Mouse (Mus musculus) CD4-positive helper T cell, adult 2 months (primary cell): ENCODE data around the gene Ahctf1.
"Not testable (repeated sequence)": the region's sequence is repeated elsewhere in the genome, so short reads cannot be mapped to it uniquely, and the experiment has no call there.

Experiments used
- DNase-seq: peaks from one replicate; pipeline ENCODE4 v3.0.0-alpha.2; 2012; ENCODE audit warnings: low read depth, missing footprints, low spot score

Gene Ahctf1

DNA sequence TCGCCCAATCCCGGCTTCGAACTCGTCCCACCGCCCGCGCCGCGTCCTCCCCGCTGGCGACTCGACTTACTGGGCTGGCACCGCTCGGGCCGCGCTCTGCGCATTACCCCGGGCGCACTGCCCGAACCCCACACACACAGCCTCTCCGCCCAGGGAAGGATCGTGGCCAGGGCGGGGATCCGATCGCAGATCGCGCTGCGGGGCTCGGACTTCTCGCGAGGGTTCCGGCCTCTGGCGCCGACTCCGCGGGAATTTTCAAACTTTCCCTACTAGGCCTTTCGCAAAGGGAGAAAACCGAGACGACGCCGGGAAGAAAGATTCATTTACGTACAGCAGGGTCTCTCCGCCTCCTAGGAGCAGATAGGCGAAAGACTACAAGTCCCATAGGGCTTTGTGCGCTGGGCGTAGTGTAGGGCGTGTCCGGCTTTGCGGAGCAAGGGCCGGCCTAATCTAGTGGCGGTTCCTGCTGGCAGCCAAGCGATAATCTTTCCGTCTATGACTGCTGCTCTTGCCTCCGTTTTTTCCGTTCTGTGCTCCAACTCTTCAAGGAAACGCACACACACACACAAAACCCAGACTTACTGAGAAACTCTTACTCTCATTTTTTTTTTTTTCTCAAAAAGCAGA lies at the start of gene Ahctf1:
TSS of gene Ahctf1 (minus strand) at position 168 of the 627 bp plus-strand sequence.
- peak; percentile 97 for DNase-seq

DNA sequence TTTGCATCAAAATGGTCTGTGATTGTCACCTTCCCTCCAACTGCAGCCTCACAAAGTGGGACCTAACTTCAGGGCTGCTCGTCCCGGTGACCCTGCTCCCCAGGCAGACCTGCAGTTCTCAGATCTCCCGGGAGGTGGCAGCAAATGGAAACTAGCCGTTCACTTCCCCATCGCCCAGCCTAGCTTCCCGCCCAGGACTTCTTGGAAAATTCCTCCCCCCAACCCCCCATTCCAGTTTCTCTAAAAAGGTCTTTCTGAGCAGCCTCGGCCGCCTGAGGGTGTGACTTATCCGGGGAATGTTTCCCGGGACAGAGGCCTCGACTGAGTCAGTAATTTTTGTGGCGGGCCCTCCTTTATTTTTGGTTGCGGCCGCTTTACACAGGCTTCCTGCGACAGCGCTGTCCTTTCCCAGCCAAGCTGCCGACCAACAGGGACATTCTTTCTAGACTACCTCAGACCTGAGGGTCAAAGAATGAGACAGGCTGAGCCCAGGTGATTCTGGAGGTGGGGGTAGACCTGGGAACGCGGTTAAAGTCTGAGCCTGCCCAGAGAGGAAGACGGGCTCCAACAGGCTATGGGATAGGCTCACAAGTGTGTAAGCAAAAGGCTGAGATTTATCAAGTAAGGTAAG lies 44.4 kb upstream of the Ahctf1 start:
- peak; percentile 39 for DNase-seq

DNA sequence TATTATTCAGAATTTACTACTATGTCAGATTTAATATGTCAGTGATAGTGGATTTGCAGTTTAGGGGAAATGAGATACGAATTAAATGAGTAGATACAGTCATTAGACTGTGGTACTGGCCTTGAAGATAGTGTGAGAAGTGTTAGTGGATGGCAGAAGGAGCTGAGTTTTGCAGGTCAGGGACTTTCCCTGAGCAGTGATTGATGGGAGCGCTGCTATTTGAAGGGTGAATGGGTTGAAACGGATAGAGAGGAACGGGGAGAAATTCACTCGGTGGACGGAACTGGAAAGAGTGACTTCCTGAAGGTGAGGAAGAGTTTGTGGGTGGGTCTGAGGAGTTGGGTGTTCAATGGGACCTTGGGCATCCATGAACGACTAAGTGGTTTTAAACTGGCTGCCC lies 43.7 kb upstream of the Ahctf1 start:
- DNase-seq = no peak

DNA sequence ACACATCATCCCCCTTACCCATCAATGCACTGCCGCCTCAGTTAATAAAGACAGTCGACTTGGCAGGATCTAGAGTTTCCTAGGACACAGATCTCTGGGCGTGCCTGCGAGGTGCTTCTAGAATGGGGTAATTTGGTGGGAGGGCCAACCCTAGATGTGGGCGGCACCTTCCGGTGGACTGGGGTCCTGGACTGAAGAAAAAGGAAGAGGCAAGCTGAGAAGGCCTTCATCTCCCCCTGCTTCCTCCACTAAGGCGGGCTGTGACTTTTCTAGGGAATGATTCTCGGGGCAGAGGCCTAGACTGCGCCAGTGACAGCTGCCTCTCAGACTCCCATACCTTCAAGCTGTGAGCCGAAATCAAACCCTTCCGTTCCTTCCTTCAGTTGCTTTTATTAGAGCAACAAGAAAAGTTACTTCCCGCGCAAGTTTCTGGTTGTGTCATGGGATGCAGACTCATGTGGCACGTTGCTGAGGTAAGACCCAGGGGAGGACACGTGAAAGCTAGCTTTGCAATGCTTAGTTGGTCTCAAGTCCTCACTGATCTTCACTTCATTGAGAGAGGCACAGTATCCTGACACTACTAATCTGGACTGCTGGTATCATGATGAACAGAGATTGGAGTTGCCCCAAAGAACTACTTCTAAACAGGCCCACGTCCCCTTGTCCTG lies 42.5 kb upstream of the Ahctf1 start:
- DNase-seq = no peak

- DNase-seq = peak; percentile 69
These were observed 41.4 kb upstream of the Ahctf1 start for GRCm38 (mm10) chr1:179844894-179845293.

- no peak for DNase-seq
These were observed 40.5 kb upstream of the Ahctf1 start for GRCm38 (mm10) chr1:179843981-179844380.

DNA sequence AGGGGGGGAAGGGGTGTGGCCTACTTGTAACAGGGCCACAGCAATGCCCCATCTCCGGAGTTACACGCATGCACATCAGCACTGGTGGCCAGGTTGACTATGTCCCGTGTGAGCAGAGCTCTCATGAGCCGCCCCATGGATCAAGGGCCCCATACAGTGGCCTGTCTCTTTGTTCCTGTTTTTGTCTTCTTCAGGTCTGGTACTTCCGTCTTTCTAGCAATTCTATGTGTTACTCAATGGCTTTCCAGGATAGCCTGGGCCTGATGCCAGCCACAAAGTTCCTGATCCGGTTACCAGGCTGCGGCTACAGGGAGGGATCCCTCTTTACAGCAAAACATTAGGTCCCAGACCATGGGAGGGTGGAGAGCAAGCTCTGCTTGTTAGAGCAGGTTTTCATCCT lies 39.1 kb upstream of the Ahctf1 start:
- no peak for DNase-seq

DNA sequence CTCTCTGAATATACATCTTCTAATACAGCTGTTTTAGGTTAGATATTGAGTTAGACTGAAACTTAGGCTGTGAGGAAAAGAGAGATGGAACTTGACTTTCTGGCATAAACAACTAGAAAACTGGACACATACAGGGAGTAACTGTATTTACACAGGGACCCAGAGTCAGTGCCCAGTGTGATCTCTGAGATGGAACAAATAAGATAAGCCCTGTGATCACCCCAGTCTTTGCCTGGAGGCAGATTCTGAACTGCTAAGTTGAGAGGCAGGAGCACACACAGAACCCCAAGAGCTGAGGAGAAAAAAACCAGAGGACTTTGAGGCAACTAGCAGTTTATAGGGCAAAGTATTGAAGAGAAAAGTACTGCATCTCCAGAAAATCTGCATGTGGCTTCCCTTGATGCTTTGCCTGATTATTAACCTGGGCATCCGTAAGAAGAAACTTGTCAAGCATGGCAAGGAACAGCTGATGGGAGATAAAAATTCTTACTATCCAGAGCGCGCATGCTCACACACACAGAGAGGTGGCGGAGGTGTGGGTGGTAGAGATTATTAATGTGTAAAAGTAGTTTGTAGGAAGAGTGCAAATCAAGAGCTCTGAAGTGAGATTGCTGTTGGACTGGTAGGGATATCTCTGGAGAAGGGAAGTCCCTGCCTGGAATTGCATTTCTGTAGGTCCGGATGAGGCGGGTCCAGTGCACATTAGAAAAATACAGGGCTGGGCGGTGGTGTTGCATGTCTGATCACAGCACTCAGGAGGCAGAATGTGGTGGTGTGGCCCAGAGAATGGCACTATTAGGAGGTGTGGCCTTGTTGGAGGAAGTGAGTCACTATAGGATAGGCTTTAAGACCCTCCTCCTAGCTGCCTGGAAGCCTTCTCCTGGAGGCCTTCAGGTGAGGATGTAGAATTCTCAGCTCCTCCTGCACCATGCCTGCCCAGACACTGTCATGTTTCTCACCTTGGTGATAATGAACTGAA lies 33.2 kb upstream of the Ahctf1 start:
- no peak for DNase-seq

DNA sequence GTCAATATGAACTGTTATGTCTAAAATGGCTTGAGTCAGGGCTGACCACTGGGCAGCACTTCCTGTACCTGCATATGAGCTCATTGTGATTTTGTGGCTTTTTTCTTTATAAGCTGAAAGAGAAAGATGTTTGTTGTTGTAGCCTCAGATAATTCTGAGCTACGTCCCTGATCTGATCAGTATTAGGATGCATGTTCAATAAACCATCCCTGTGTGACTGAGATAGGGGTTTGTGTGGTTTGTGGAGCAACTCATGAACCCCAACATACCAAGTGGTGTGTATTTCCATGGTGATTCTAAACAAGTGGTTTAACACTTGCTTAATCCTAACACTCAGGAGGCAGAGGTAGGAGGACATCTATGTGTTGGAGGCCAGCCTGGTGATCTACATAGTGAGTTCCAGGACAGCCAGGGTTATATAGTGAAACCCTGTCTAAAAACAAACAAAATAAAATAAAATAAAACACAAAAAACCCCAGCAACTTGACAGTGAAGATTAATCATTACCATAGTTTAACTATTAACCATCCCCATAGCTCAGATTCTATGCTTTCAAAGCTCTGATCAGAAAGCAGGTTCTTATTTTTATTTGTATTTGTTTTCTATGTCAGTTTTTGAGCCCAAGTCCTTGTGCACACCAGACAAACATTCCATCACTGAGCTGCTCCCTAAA lies 32.4 kb upstream of the Ahctf1 start:
- no peak for DNase-seq

- DNase-seq = no peak
These were observed 30.1 kb upstream of the Ahctf1 start for GRCm38 (mm10) chr1:179833596-179833995.

DNA sequence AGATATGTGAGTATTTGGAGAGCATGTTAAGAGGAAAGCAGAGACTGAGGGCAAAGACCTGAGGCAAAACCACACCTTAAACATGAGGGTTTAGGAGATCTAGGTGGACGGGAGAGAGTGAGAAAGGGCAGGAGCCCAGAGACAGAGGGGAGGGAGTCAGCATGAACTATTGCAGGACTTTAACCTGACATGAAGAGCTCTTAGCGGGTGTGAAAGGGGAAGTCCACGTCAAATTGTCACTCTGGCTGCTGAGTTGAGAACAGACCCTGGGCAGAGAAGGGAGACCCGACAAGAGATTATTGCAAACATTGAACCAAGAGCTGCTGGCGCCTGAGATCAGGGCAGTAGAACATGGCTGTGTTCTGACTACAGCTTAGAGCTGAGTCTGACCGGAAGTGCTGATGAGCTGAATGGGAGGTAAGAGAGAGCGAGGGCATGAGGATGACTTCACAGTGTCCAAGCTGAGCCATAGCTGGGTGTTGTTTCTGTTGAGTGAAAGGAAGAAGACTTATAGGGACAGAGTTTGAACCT lies 29.3 kb upstream of the Ahctf1 start:
- DNase-seq = no peak

DNA sequence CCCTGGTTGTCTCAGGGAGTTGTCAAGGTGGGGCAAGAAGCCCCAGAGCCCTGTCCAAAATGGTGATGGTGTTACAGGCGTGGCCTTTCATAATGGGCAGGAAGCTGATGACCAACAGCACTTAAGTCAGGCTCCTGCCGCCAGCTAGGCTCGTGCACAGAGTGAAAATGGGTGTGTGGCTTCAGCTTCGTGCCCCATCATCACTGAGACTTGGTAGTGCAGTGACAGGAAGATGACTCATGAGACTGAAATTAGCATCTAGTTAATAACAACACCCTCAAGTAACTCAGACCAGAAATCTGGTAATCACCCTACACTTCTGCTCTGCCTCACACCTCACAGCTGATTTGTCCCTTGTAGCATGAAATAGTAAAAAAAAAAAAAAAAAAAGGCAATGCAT lies 25.4 kb upstream of the Ahctf1 start:
- DNase-seq = no peak

DNA sequence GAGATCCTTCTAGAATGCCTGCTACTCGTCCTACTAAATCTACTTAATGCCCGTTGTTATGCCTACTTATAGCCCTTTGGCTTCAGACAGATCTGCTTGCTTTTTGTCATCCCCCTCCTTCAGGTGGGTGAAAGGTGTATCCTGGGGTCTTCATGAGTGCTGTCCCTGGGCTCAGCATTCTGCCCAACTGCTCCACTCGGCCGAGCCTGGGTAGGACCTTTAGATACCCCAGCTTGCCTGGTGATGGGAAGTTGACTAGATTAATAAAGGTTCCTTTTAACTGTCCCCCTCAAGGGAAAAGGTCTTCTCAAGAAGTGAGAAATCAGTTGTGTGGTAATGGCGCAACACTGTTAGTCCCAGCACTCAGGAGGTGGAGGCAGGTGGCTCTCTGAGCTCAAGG lies 24.6 kb upstream of the Ahctf1 start:
- no peak for DNase-seq

DNA sequence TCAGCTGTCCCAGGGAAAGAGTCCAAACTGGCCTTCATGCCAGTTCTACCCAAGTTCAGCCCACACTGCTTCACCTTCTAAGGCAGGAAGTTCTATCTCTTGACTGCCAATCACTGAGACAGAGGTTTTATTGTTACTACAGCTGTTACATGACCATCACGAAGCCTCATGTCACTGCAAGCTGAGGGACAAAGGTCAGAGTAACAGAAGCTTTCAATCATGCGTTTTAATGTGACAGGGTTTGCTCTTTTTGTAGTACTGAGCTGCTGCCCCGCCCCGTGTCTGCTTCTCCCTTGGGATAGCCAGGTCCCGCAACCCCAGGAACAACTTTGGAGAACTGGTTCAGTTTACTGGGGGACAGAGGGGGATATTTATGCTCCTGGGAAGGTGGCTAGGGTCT lies 21.1 kb upstream of the Ahctf1 start:
- no peak for DNase-seq

DNA sequence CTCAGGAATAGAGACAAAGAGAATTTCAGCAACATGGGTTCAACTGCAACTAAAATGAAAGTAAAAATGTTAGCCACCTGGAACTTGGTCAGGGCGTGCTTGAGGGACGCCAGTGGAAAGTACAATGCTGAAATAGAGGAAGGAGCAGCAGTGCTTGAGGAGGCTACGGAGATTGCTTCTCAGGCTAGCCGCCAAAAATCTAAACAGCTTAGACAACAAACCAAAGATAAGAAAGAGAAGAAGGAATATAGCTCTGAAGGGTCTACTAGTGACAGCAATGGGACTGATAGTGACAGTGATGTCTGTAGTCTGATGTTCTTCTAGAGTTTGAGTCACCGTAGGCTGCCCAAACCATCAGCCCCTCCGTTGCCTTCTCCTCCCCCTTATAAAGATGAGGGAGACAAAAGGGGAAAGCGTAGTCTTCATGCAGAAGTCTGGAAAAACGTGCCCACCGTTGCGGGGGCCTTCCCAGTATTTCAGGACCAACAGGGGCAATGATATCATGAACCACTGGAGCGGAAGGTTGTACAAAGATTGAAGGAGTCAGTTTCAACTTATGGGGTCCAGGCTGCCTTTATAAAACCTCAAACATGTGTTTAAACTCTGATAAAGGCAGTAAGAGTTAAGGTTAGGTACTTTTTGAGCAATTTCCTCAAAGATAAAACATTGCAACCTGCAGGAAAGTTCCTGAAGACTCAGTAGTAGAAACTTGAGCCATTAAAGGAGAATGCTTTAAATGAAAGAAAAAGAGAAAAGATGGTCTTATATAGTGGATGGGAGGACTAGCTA lies 15.2 kb upstream of the Ahctf1 start:
- not testable (repeated sequence) for DNase-seq

DNA sequence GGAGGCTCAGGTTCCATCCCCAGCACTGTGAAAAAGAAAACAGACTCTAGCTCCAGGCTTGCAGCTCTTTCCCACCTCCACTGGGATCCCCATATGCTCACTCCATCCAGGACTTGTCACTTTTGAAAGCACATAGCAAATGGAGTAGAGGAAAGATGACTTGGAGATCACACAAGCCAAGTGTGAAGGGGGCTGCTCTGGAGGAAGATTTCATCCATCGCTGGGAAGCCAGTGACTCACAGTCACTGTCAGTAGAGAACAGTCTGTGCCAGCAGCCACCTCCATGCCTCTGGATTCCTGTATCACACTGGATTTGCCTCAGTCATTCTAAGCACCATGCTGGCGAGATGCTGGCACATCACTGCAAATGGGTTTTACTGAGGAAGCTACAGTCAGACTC lies 11.1 kb upstream of the Ahctf1 start:
- DNase-seq = no peak

GRCm38 (mm10) chr1:179813385-179813784 lies 9.9 kb upstream of the Ahctf1 start:
- no peak for DNase-seq

DNA sequence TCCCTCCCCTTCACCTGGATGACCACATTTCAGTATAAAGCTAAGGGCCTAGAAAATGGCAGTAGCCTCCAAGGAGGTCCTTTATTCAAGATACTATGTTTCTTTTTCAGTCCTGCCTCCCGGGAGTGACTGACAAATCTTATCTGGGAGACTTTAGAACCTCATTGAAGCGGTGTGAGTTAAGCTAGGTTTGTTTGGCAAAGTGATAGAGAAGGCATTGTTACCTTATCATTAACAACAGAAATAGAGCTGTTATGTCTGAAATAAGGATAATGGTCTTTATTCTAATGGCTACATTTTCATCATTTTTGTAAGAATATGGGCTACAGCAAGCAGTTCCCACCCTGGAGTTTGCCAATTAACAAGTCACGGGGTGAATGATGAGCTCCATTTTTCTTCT lies 4.8 kb upstream of the Ahctf1 start:
- DNase-seq = no peak

- no peak for DNase-seq
These were observed 4.0 kb upstream of the Ahctf1 start for GRCm38 (mm10) chr1:179807468-179807867.

GRCm38 (mm10) chr1:179805751-179806150 lies 2.3 kb upstream of the Ahctf1 start:
- DNase-seq = no peak
